8 mouse cellular contexts compared by ENCODE assay signal in genomic region chr14:79481339-79482151, GRCm38 (mm10). TPM values are rescaled to one million over a fixed set of nuclear protein-coding genes. Genes with fewer than 3 reads are reported as not detected.
DNase-seq lines count a peak whose midpoint lies in the region; ATAC-seq and TF ChIP-seq lines count a peak whose summit lies in the region.

TSS of gene Wbp4 (minus strand) at chr14:79481520.

- peak; percentile 94 for ATAC-seq in forebrain, embryonic 12.5 days (ENCODE audit: low FRiP score)
- ATAC-seq in heart, postnatal 0 days (ENCODE audit: insufficient read depth, low read depth) = peak; percentile 86
- ATAC-seq in liver, embryonic 15.5 days (ENCODE audit: insufficient read depth) = peak; percentile 85
- peak; percentile 94 for ATAC-seq in neural tube, embryonic 11.5 days (ENCODE audit: insufficient read depth, low FRiP score, low TSS enrichment)
- ATAC-seq in stomach, embryonic 16.5 days (ENCODE audit: insufficient read depth, low FRiP score) = peak; percentile 87

- no peak for TF ChIP-seq POLR2A in ES-Bruce4 (IDR thresholded peaks at IDR 0.05; ENCODE audit: insufficient read depth, low read length)

- peak; percentile 48; the same call in 1 of the 2 replicates for TF ChIP-seq EP300 in ES-Bruce4 (IDR thresholded peaks at IDR 0.05; ENCODE audit: insufficient read depth, low read depth, low read length)
- peak; percentile 8; the same call in 1 of the 2 replicates for TF ChIP-seq EP300 in heart, postnatal 0 days (IDR thresholded peaks at IDR 0.05; ENCODE audit: low read depth)

- H3K36me3 ChIP-seq in ES-Bruce4 (ENCODE audit: control insufficient read depth, insufficient read depth, low read length, poor library complexity, severe bottlenecking) = peaks cover 3% of the 10 kb centered on the region
- H3K36me3 ChIP-seq in forebrain, embryonic 12.5 days (replicated peaks) = peaks cover 15% of the 10 kb centered on the region
- peaks cover 11% of the 10 kb centered on the region for H3K36me3 ChIP-seq in heart, postnatal 0 days (replicated peaks; ENCODE audit: control insufficient read depth, insufficient read depth, low read length)
- peaks cover 23% of the 10 kb centered on the region for H3K36me3 ChIP-seq in liver, embryonic 15.5 days (replicated peaks)
- peaks cover 3% of the 10 kb centered on the region; the same call in 1 of the 2 replicates for H3K36me3 ChIP-seq in neural tube, embryonic 11.5 days (ENCODE audit: control insufficient read depth, insufficient read depth, low read length)
- no peaks in the 10 kb centered on the region; the same call in 1 of the 2 replicates for H3K36me3 ChIP-seq in stomach, embryonic 16.5 days (ENCODE audit: control insufficient read depth, insufficient read depth, low read length)

- H3K4me2 ChIP-seq in forebrain, embryonic 12.5 days = peak within 1 kb of the TSS; percentile 65
- H3K4me2 ChIP-seq in heart, postnatal 0 days (ENCODE audit: low read depth, low read length) = peak within 1 kb of the TSS; percentile 67
- peak within 1 kb of the TSS; percentile 75 for H3K4me2 ChIP-seq in liver, embryonic 15.5 days
- peak within 1 kb of the TSS; percentile 65 for H3K4me2 ChIP-seq in neural tube, embryonic 11.5 days (ENCODE audit: low read depth)
- peak within 1 kb of the TSS; percentile 81 for H3K4me2 ChIP-seq in stomach, embryonic 16.5 days (ENCODE audit: low read depth, low read length)

- H3K27me3 ChIP-seq in ES-Bruce4 (ENCODE audit: control insufficient read depth, insufficient read depth, low read length, poor library complexity, severe bottlenecking) = no peaks in the 10 kb centered on the region
- peaks cover 2% of the 10 kb centered on the region; the same call in 1 of the 2 replicates for H3K27me3 ChIP-seq in forebrain, embryonic 12.5 days
- no peaks in the 10 kb centered on the region for H3K27me3 ChIP-seq in heart, postnatal 0 days (ENCODE audit: control insufficient read depth, insufficient read depth, low read length)
- H3K27me3 ChIP-seq in liver, embryonic 15.5 days = no peaks in the 10 kb centered on the region
- H3K27me3 ChIP-seq in neural tube, embryonic 11.5 days (ENCODE audit: control insufficient read depth, insufficient read depth, low read length) = no peaks in the 10 kb centered on the region
- no peaks in the 10 kb centered on the region for H3K27me3 ChIP-seq in stomach, embryonic 16.5 days (ENCODE audit: control insufficient read depth, insufficient read depth, low read length)

- H3K4me1 ChIP-seq in ES-Bruce4 (ENCODE audit: control insufficient read depth, insufficient read depth, low read length) = peaks cover 2% of the 10 kb centered on the region
- peaks cover 29% of the 10 kb centered on the region for H3K4me1 ChIP-seq in forebrain, embryonic 12.5 days
- peaks cover 23% of the 10 kb centered on the region for H3K4me1 ChIP-seq in heart, postnatal 0 days (ENCODE audit: control insufficient read depth, insufficient read depth)
- peaks cover 55% of the 10 kb centered on the region for H3K4me1 ChIP-seq in liver, embryonic 15.5 days (replicated peaks)
- peaks cover 13% of the 10 kb centered on the region for H3K4me1 ChIP-seq in neural tube, embryonic 11.5 days (ENCODE audit: control insufficient read depth, insufficient read depth, low read length)
- peaks cover 38% of the 10 kb centered on the region for H3K4me1 ChIP-seq in stomach, embryonic 16.5 days (ENCODE audit: control insufficient read depth, insufficient read depth, low read length)

- no peak for TF ChIP-seq CTCF in ES-Bruce4 (IDR thresholded peaks at IDR 0.05; ENCODE audit: low read depth, low read length)
- TF ChIP-seq CTCF in heart, postnatal 0 days (IDR thresholded peaks at IDR 0.05; ENCODE audit: low read depth) = no peak

- peak within 1 kb of the TSS; percentile 77 for H3K4me3 ChIP-seq in ES-Bruce4 (ENCODE audit: low read depth, low read length)
- H3K4me3 ChIP-seq in forebrain, embryonic 12.5 days (replicated peaks) = peak within 1 kb of the TSS; percentile 94
- H3K4me3 ChIP-seq in heart, postnatal 0 days (ENCODE audit: low read depth, low read length) = peak within 1 kb of the TSS; percentile 68
- H3K4me3 ChIP-seq in liver, embryonic 15.5 days (replicated peaks) = peak within 1 kb of the TSS; percentile 97
- H3K4me3 ChIP-seq in neural tube, embryonic 11.5 days (ENCODE audit: low read depth, low read length) = peak within 1 kb of the TSS; percentile 77
- H3K4me3 ChIP-seq in stomach, embryonic 16.5 days (replicated peaks; ENCODE audit: low read length) = peak within 1 kb of the TSS; percentile 97

- WGBS in forebrain, embryonic 12.5 days = under 1% methylated on average over 83 of the region's 86 CpGs
- WGBS in heart, postnatal 0 days = under 1% methylated on average over 74 of the region's 86 CpGs
- under 1% methylated on average over 86 of the region's 86 CpGs for WGBS in liver, embryonic 15.5 days (ENCODE audit: insufficient replicate concordance)
- WGBS in neural tube, embryonic 11.5 days = under 1% methylated on average over 62 of the region's 86 CpGs
- WGBS in stomach, embryonic 16.5 days = under 1% methylated on average over 83 of the region's 86 CpGs

- H3K9ac ChIP-seq in ES-Bruce4 (ENCODE audit: low read depth, poor library complexity, severe bottlenecking) = peak within 1 kb of the TSS; percentile 93
- peak within 1 kb of the TSS; percentile 96 for H3K9ac ChIP-seq in forebrain, embryonic 12.5 days
- H3K9ac ChIP-seq in heart, postnatal 0 days (replicated peaks; ENCODE audit: low read depth, low read length) = peak within 1 kb of the TSS; percentile 94
- H3K9ac ChIP-seq in liver, embryonic 15.5 days = peak within 1 kb of the TSS; percentile 100
- H3K9ac ChIP-seq in neural tube, embryonic 11.5 days (ENCODE audit: low read length) = peak within 1 kb of the TSS; percentile 90
- H3K9ac ChIP-seq in stomach, embryonic 16.5 days (ENCODE audit: low read length) = peak within 1 kb of the TSS; percentile 100

- peak; percentile 89 for DNase-seq in c-Kit-positive CD71-positive TER-119-positive erythroid progenitor cells, embryonic 14.5 days (ENCODE audit: low spot score)
- DNase-seq in heart, postnatal 0 days (ENCODE audit: low spot score) = peak; percentile 82
- DNase-seq in kidney, postnatal 36 days = peak; percentile 89 to 92
- peak; percentile 94 for DNase-seq in neural tube, embryonic 11.5 days (ENCODE audit: low spot score)

- peak within 1 kb of the TSS; percentile 66 for H3K27ac ChIP-seq in ES-Bruce4 (ENCODE audit: insufficient read depth, low read length)
- peak within 1 kb of the TSS; percentile 100 for H3K27ac ChIP-seq in forebrain, embryonic 12.5 days
- peak within 1 kb of the TSS; percentile 97 for H3K27ac ChIP-seq in heart, postnatal 0 days (ENCODE audit: low read depth)
- H3K27ac ChIP-seq in liver, embryonic 15.5 days (replicated peaks) = peak within 1 kb of the TSS; percentile 100
- H3K27ac ChIP-seq in neural tube, embryonic 11.5 days (ENCODE audit: low read depth, low read length) = peak within 1 kb of the TSS; percentile 99
- H3K27ac ChIP-seq in stomach, embryonic 16.5 days (ENCODE audit: low read length) = peak within 1 kb of the TSS; percentile 100

- H3K9me3 ChIP-seq in ES-Bruce4 (replicated peaks; ENCODE audit: control insufficient read depth, insufficient read depth, low read length, poor library complexity, severe bottlenecking) = no peaks in the 10 kb centered on the region
- no peaks in the 10 kb centered on the region for H3K9me3 ChIP-seq in forebrain, embryonic 12.5 days
- H3K9me3 ChIP-seq in heart, postnatal 0 days (replicated peaks; ENCODE audit: control insufficient read depth, low read length) = no peaks in the 10 kb centered on the region
- H3K9me3 ChIP-seq in liver, embryonic 15.5 days (replicated peaks) = no peaks in the 10 kb centered on the region
- H3K9me3 ChIP-seq in neural tube, embryonic 11.5 days (ENCODE audit: control insufficient read depth, low read length) = no peaks in the 10 kb centered on the region
- no peaks in the 10 kb centered on the region for H3K9me3 ChIP-seq in stomach, embryonic 16.5 days (replicated peaks; ENCODE audit: control insufficient read depth, low read length)

RNA-seq across cellular contexts. Expression of gene Wbp4, which starts in this region (rescaled TPM):
- polyA plus RNA-seq in ES-Bruce4 (2011; ENCODE audit: insufficient read depth, insufficient read length, low read depth, missing spikeins) = 38.7 and 42.9 TPM in 2 replicates
- 55.9 and 56.7 TPM in 2 replicates for polyA plus RNA-seq in forebrain, embryonic 12.5 days (2016; fragmentation: Nextera tagmentation; extraction: Ambion mirVana)
- 9.5 and 10.0 TPM in 2 replicates for total RNA-seq in heart, postnatal 0 days (2014; rRNA removed; ENCODE audit: low replicate concordance)
- 26.6 and 27.2 TPM in 2 replicates for polyA plus RNA-seq in heart, postnatal 0 days (2015; fragmentation: Nextera tagmentation; extraction: Ambion mirVana)
- polyA plus RNA-seq in liver, embryonic 15.5 days (2015; fragmentation: Nextera tagmentation; extraction: Ambion mirVana) = 11.2 and 13.5 TPM in 2 replicates
- 57.8 TPM in 2 replicates for polyA plus RNA-seq in neural tube, embryonic 11.5 days (2014; fragmentation: Nextera tagmentation; extraction: Ambion mirVana)
- 32.4 and 36.4 TPM in 2 replicates for polyA plus RNA-seq in stomach, embryonic 16.5 days (2015; fragmentation: Nextera tagmentation; extraction: Ambion mirVana)

Comparison
In these comparisons a context has a peak if more than half of its experiments do, and no peak if none do; other contexts are left out.
1. Peak in every context shown above with its lines: DNase-seq, ATAC-seq, H3K4me3 ChIP-seq and H3K27ac ChIP-seq.